Mouse (Mus musculus): ENCODE measurements at regions not wholly inside any gene's neighbourhood (a gene's known extent, or its start where the extent isn't known, plus 50 kb on each side); places are given as distances from the start of the nearest gene placed in this dataset.
A peak's percentile ranks its signal among the peaks of the same experiment; 100 is the strongest.

DNA sequence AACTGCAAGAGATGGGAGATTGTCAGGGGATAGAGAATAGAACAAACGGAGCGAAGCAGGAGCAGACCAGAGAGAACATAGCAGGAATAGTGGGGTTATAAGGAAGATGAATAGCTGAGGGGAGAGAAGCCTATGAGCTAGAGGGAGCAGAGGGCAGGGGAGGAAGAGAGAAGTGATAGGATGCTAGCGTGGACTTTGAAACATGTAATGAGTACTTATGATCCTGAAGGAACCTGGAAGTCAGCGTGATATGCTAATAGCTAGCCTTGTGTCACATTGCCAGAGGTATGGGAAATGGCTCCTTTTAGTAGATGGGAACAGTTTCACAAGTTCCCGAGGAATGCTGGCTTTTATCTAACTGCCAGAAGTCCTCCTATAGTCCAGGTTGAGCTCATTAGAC, 51.8 kb downstream of the Calml3 start:
- DNase-seq (ENCODE audit: low spot score in 2 of 2): no peak

- DNase-seq (ENCODE audit: low spot score in 2 of 2): no peak
Measured at GRCm38 (mm10) chr13:3751222-3751621, 52.9 kb downstream of the Calml3 start.

DNA sequence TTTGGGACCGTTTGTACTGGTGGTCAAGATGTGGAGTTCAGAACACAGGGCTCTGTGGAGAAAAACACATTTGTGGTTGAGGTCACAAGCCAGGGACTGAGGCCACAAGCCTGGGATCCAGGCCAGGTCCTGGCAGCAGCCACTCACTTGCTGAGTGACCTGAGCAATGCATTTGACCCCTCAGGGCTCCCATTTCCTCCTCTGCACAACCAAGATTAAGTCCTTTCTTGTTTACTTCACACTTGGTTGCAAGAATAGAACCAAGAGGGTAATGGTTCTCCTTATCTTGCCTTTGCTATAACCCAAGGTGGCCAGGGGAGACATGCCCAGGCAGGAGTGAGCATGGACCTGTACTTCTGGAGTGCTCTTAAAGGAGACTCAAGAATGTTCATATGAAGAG, 53.4 kb downstream of the Calml3 start:
- DNase-seq (ENCODE audit: low spot score in 2 of 2): peak in 1 of 2 experiments; percentile 33

DNA sequence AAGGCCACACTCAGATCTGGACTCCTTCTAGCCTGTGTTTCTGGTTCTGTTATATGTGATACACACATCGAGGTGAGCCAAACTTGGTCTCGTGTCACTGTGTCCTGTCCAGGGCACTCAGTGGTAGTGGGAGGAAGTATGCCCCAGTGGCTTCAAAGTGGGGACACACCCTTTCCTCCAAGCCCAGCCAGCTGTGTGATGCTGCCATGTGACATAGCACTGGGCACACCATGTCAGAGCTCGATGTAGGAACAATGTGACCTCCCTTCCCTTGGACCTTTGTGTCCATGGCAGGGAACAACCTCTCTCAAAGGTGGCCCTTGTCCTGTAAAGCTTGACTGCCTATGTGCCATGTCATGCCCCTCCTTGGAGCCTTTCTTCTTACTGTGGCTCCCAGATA, 54.5 kb downstream of the Calml3 start:
- no peak for DNase-seq (ENCODE audit: low spot score in 2 of 2)

DNA sequence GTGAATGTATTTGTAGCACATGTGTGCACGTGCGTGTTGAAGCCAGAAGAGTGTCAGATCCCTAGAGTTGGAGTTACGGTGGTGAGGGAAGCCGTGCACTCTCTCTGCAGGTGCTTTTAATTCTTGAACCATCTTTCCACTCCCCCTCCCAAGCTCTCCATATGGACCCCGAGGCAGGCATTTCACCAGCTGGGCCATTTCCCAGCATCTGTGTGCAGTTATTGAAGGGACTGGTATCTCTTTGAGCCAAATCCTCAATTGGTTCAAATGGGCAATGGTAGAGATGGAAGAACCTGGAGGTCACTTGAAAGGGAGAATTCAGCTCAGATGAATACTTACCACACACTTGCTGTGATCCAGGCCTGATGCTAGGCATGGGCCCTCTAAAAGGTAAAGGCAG, 55.3 kb downstream of the Calml3 start:
- DNase-seq (ENCODE audit: low spot score in 2 of 2): no peak

- DNase-seq (ENCODE audit: low spot score in 2 of 2): no peak
Measured at GRCm38 (mm10) chr13:3746524-3746923, 57.6 kb downstream of the Calml3 start.

DNA sequence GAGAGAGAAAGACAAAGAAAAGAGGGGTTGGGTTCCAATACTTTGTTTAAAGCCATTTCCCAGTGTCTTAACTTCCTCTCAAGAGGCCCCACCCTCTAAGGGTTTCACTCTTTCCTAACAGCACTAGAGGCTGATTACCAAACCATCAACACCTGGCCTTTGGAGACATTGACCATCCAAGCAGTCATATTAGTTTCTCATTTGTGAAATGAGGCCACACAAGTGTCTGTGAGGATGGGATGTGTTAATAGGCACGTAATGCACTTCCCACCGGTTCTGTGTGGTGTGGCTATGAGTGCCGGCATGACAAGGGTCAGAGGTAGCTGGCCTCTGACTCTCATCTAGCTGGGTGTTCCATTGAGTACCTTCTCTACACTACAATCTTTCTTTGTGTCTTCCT, 59.2 kb downstream of the Calml3 start:
- DNase-seq (ENCODE audit: low spot score in 2 of 2): no peak

DNA sequence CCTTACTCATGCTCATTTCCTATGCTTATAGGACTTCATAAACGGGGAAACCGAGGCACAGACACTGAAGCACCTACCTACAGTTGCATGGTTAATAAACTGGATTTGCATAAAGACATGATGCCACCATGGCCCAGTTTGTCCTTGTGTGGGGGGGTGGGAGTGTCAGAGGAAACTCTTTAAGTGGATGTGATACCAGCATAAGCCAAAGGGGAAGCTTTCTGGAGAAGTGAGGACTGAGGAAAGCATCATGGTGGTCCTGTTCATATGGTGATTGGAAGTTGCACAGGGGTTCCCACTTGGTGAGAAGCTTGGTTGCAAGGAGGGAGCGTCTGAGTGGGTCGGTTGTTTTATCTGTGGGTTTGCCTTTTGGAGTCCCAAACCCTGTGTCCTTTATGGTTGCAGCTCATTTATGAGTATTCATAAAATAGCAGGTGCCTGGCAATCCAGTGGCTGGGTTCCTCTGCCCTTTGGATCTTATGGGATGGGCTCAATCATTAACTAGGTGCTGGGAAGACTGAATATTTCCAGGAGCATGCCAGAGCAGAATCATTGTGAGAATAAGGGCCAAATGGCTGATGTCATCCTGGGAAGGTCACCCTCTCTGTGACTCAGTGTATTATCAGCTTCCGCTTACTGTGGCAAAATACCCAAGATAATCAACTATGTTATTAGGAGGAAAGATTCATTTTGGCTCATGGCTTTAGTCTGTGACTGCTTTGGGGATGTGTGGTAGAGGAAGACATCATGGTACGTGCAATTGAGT, 60.2 kb downstream of the Calml3 start:
- DNase-seq (ENCODE audit: low spot score in 2 of 2): no peak

DNA sequence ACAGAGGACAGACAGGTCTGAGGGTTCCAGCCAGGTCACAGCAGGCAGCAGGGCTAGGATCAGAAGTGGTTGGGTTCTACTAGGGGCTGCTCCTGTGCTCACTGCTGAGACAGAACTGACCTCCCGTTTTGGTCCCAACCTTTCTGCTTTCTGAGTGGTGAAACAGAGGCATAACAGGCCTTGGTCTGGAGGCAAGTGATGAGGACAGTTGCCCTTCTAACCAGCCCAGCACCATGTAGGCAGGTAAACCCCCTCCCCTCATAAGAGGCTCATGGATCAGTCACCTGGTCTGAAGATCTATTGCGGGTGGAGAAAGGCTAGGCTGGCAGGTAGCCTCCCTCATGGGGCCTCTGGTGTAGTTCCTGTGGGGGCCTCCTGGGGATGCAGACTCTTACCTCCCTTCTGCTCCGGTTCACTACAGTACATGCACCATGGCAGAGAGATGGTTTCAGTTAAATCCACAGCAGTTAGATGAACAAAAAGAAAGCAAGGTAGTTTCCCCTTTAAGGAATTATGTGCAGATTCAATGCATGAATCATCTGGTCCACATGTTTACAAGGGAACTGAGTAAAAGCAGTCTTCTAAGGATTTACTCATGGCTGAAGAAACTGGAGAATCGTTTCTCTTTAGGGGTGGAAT, 61.2 kb downstream of the Calml3 start:
- DNase-seq (ENCODE audit: low spot score in 2 of 2): no peak

DNA sequence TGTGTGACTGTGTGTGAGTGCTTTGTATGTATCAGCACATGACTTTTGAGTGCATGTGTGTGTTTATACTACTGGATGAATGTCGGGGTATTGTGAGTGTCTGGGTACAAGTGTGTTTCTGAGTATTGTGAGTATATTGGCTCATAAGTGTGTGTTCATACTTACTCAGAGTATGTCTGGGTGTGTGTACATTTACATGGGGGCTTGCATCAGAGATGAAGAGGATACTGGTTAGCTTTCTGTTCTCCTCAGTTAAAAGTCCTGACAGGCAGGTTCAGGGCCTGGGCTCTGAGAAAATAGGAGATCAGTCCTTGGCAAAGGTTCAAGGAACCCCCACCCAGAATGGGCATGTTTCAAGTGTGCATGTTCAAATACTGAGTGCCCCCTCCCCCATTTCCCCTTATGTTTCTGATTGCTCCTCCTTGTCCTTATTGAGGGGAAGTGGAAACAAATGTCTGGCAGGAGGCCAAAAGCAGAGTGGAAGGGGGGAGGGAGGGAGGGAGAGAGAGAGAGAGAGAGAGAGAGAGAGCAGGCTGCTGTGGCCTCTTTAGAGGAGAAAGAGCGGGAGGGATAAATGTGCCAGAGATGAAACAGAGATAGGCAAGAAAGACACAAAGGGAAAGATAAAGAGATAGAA, 61.9 kb downstream of the Calml3 start:
- no peak for DNase-seq (ENCODE audit: low spot score in 2 of 2)

- DNase-seq (ENCODE audit: low spot score in 2 of 2): no peak
Measured at GRCm38 (mm10) chr13:3730699-3731021, 73.5 kb downstream of the Calml3 start.

- DNase-seq (ENCODE audit: low spot score in 2 of 2): no peak
Measured at GRCm38 (mm10) chr13:3729926-3730698, 74.0 kb downstream of the Calml3 start.

DNA sequence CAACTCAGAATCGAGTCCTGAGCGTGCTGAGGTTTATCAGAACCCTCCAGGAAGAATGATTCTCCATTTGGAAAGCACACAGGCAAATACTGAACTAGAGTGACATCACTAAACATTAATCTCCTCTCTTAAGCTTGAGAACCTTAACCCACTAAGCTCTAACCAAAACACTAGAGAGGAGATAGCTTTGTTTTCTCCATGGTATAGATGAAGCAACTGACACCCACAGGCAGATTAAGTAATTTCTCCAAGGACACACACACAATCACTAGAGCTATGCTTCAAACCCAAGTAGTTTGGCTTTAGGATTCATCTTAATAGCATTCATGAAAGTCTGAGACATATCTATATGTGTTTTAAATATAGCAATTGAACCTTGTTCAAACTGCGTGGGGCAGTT, 75.2 kb downstream of the Calml3 start:
- DNase-seq (ENCODE audit: low spot score in 2 of 2): no peak

DNA sequence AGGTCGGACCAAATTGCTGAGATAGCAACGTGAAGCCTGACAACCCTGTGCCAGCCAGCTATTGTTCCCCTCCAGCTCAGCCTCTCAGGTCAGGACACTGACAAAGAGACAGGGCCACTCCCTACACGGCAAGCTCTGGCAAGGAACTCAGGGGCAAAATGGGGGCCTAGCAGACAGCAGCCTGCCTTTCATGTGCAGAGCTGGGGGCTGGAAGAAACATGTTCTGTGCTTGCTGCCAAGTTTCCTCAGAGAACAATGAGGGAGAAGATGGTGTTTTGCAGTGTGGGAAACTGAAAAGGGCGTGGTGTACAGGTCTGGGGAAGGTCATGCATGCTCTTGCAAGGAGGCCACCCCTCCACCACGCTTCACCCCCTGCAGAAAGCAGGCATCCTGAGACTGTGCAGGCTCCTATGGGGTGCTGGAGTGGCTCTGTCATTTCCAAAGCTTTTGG, 77.8 kb downstream of the Calml3 start:
- no peak for DNase-seq (ENCODE audit: low spot score in 2 of 2)

DNA sequence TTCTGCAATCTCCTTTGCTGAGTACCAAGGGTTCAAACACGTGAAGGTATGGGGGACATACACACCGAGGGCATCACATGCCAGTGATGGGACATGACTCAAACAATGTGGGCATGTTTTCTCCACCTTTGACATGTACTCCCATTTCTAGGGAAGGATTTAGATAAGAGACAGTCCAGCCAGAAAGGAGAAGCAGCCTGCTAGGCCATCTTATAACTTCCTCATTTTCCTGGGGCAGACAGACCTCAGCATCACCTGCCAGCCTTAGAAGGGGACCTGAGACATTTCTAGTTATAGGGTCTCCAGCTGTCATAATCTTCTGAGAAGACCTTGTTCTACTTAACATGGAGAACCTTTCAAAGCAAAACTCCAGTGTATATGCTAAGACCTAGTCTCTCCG, 78.3 kb downstream of the Calml3 start:
- no peak for DNase-seq (ENCODE audit: low spot score in 2 of 2)

- DNase-seq (ENCODE audit: low spot score in 2 of 2): no peak
Measured at GRCm38 (mm10) chr13:3724313-3724712, 79.8 kb downstream of the Calml3 start.

- DNase-seq (ENCODE audit: low spot score in 2 of 2): no peak
Measured at GRCm38 (mm10) chr13:3723458-3724143, 80.5 kb downstream of the Calml3 start.

- DNase-seq (ENCODE audit: low spot score in 2 of 2): no peak
Measured at GRCm38 (mm10) chr13:3715019-3715418, 81.2 kb downstream of the Asb13 start.

GRCm38 (mm10) chr13:3712497-3713160, 78.8 kb downstream of the Asb13 start:
- DNase-seq (ENCODE audit: low spot score in 2 of 2): no peak

- no peak for DNase-seq (ENCODE audit: low spot score in 2 of 2)
Measured at GRCm38 (mm10) chr13:3712088-3712487, 78.3 kb downstream of the Asb13 start.
